Mouse (Mus musculus) embryo, embryonic 10.5 days (tissue): ENCODE measurements at regions not wholly inside any gene's neighbourhood (a gene's known extent, or its start where the extent isn't known, plus 50 kb on each side); places are given as distances from the start of the nearest gene placed in this dataset.

Experiments
- DNase-seq: peaks from one replicate; pipeline ENCODE4 v3.0.0-alpha.2; 2015; ENCODE audit warnings: low spot score

- no peak for DNase-seq
These were observed 68.8 kb upstream of the Col8a1 start for GRCm38 (mm10) chr16:57823329-57823728.

GRCm38 (mm10) chr16:57845416-57845815 is 90.9 kb upstream of the Col8a1 start:
- DNase-seq = peak; percentile 65

- DNase-seq = no peak
These were observed 91.8 kb upstream of the Col8a1 start for GRCm38 (mm10) chr16:57846386-57846785.

- DNase-seq = no peak
These were observed 97.3 kb upstream of the Col8a1 start for GRCm38 (mm10) chr16:57851854-57852253.

GRCm38 (mm10) chr16:57852838-57853460 is 98.4 kb upstream of the Col8a1 start:
- DNase-seq = no peak

GRCm38 (mm10) chr16:57853751-57854150 is 99.2 kb upstream of the Col8a1 start:
- no peak for DNase-seq

- no peak for DNase-seq
These were observed 102.5 kb upstream of the Col8a1 start for GRCm38 (mm10) chr16:57857071-57857470.

- peak; percentile 31 for DNase-seq
These were observed 103.7 kb upstream of the Col8a1 start for GRCm38 (mm10) chr16:57858151-57858764.

GRCm38 (mm10) chr16:57858765-57859201 is 104.2 kb upstream of the Col8a1 start:
- DNase-seq = no peak

GRCm38 (mm10) chr16:57863206-57863860 is 108.8 kb upstream of the Col8a1 start:
- DNase-seq = no peak

GRCm38 (mm10) chr16:57876857-57877256 is 122.3 kb upstream of the Col8a1 start:
- DNase-seq = no peak

- no peak for DNase-seq
These were observed 127.1 kb upstream of the Col8a1 start for GRCm38 (mm10) chr16:57881575-57882094.

- DNase-seq = no peak
These were observed 133.6 kb upstream of the Col8a1 start for GRCm38 (mm10) chr16:57888138-57888537.

GRCm38 (mm10) chr16:57888553-57888952 is 134.0 kb upstream of the Col8a1 start:
- peak; percentile 46 for DNase-seq

GRCm38 (mm10) chr16:57890135-57890534 is 135.6 kb upstream of the Col8a1 start:
- DNase-seq = no peak

GRCm38 (mm10) chr16:57893111-57893510 is 138.6 kb upstream of the Col8a1 start:
- no peak for DNase-seq

- DNase-seq = no peak
These were observed 139.3 kb upstream of the Col8a1 start for GRCm38 (mm10) chr16:57893698-57894352.

- DNase-seq = no peak
These were observed 146.5 kb upstream of the Col8a1 start for GRCm38 (mm10) chr16:57901006-57901405.

- no peak for DNase-seq
These were observed 148.0 kb upstream of the Col8a1 start for GRCm38 (mm10) chr16:57902498-57902897.

- DNase-seq = no peak
These were observed 157.5 kb upstream of the Col8a1 start for GRCm38 (mm10) chr16:57912001-57912400.

- no peak for DNase-seq
These were observed 160.0 kb upstream of the Col8a1 start for GRCm38 (mm10) chr16:57914506-57914905.

GRCm38 (mm10) chr16:57915451-57915850 is 160.9 kb upstream of the Col8a1 start:
- DNase-seq = no peak
